Mouse (Mus musculus) splenic B cell, adult 2 months (primary cell): ENCODE measurements at regions not wholly inside any gene's neighbourhood (a gene's known extent, or its start where the extent isn't known, plus 50 kb on each side); places are given as distances from the start of the nearest gene placed in this dataset.

ENCODE experiments used
- DNase-seq: peaks from one replicate; pipeline ENCODE4 v3.0.0-alpha.2; 2011; ENCODE audit warnings: low read depth, low spot score
- H3K27me3 ChIP-seq: 2 replicates; pipeline ENCODE4 v1.6.1; 2012; ENCODE audit warnings: mild to moderate bottlenecking, low read length, moderate library complexity, mixed read lengths; ENCODE audit not compliant: control insufficient read depth, poor library complexity, insufficient read depth, severe bottlenecking
- H3K36me3 ChIP-seq: 2 replicates; pipeline ENCODE4 v1.6.1; 2012; ENCODE audit warnings: mild to moderate bottlenecking, low read length, moderate library complexity, mixed read lengths; ENCODE audit not compliant: control insufficient read depth, poor library complexity, insufficient read depth, severe bottlenecking

DNA sequence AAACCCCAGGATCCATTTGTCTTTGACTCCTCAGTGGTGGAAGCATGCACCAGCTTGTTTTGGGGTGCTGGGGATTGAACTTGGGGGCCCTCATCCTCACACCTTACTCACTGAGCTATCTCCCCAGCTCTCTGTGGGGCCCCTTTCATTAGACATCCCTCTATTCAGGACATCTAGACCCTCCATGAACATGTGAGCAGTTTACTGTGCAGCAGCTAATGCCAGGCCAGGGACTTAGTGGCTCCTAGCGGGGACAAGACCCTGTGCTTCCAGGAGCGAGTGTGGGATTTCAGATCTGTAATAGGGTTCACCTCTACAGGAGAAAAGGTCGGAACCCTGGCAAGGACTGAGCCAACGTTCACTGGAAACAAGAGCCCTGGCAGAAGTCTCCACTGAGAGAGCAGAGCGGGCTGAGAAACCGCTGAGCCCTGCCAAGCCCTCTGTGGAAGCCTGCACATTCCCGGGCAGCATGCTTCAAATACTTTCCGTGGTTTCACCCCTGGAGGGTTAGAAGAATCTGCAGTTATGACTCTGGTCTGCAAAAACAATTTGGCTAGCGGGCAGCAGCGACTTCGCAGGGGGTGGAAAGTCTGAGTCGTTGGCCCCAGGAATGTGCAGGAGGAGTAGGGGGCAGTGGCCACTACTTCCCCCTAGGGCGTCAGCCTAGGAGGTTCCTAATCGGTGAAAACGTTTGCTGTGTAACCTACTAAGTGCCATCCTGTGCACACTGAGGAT, 125.6 kb downstream of the Smad6 start:
- Histone ChIP-seq H3K27me3 (no peaks in the 10 kb centered on the region), H3K36me3 (no peaks in the 10 kb centered on the region)
- no peak for DNase-seq

DNA sequence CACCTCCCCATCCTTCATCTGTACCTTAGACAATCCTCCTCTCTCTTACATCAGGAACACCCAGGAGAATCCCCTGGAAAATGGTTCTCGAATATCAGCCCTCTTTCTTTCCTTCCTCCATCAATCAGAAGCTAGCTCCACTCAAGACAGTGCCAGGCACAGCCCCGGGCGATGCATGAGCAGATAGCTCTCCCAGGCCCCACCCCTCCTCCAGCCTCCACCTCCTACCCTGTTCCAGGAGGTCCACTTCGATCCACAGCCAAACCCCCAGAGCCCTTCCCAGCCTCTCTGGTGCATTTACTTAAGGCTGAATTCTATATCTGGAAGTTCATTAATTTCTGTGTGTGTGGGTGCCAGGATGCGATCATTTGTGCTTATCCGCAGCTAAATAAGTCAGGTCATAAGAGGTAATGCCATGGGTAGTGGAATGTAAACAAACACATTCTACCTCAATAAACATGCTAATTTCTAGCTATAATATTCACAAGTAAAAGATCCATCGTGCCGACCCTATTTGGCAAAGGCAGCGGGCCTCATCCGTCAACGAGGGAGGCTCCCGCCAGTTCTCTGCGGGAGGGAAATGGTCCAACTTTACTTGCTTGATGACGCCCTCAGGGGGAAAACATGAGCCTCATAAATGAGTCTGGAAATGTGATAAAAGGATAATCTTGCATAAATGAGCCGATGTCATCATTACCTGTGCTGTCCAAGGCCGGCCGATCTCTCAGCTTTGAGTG, 129.5 kb downstream of the Smad6 start:
- no peak for DNase-seq

DNA sequence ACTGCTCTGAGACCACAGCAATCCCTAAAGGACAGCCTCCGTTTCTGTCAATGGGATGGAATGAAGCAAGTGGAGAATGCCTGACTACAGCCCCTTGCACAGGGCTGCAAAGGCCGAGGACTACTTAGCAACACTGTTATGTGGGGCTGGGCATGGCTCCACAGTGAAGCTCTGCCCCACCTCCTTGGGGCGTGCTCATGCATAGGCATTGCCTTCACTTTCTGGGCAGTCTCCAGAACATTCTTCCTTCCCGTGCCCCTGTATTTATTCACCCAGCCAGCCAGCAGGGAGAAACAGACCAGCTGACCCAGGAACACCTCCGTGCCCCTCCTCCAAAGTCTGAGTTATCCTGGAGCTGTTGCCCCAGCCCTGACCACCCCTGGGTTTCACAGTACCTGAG, 131.1 kb downstream of the Smad6 start:
- no peaks in the 10 kb centered on the region for H3K36me3 ChIP-seq
- DNase-seq: no peak
- no peaks in the 10 kb centered on the region for H3K27me3 ChIP-seq

More for the DNA sequence above, 129.5 kb downstream of the Smad6 start:
- Histone ChIP-seq H3K27me3 (no peaks in the 10 kb centered on the region), H3K36me3 (no peaks in the 10 kb centered on the region)

DNA sequence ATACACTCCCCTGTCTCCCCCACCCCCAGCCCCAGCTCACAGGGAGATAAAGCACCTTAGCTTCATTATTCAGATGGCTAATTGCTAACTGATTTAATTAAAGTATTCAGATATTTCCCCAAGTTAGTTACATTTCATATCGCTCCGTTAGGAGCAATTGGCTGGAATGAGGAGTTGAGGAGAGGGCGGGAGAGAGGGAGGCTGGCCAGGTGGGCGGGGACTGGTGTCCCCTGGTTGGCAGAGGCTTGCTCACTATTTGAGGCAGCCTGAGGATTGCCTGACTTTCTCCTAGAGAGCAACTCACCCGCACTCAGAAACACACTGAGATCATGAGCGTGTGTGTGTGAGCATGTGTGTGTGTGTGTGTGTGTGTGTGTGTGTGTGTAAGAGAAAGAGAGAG, 131.8 kb upstream of the Smad3 start:
- no peak for DNase-seq
- H3K36me3 ChIP-seq: no peaks in the 10 kb centered on the region
- H3K27me3 ChIP-seq: no peaks in the 10 kb centered on the region

DNA sequence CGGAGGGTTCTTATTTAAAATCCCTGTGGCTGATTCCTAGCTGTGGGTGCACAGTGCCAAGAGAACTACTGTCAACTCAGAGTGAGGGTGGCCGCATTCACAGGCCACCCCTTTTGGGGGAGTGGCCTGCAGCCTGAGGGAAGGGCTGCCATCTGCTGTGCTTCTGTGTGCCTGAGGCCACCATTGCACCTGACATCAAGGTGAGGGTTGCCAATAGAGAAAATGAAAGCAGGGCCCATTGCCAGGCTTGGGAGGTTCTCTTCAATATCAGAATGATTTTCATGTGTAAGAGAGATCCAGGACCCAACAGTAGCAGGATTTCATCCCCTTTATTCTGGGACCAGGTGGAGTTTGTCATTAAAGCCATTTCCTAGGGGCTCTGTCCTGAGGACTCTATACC, 127.2 kb upstream of the Smad3 start:
- Histone ChIP-seq H3K36me3 (no peaks in the 10 kb centered on the region), H3K27me3 (no peaks in the 10 kb centered on the region)
- no peak for DNase-seq

DNA sequence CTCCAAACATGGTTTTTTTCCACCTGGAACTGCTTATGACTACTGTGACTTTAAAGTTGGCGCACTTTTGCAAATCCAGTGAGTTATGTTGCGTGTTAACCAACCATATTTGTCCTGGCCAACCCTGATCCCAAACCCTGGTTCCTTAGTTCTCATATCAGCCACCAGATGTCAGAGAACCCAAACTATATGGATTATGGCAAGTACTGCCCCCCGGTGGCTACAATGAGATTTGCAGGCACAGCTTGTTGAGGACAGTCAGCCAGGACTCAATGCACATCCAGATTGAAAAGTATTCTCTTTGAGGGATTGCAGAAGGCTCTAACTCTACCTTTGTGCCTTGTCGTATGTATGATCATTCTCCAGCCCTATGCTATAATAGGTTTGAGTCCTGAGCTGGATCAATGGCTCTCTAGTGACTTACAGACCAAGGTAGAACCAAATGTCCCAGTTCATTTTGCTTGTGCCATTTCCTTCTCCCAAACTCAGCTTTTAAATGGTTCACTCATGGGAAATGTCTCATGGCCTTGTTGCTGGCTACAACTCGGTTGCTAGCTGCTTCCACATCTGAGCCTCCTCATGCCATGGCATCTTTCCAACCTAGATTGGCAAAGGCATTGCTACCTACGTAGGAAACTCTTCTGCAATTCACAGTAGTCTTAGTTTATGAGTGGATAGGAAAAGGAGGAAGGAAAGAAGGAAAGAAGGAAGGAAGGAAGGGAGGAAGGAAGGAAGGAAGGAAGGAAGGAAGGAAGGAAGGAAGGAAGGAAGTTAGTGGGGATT, 126.1 kb upstream of the Smad3 start:
- H3K27me3 ChIP-seq: no peaks in the 10 kb centered on the region
- no peaks in the 10 kb centered on the region for H3K36me3 ChIP-seq
- peak; percentile 20 for DNase-seq

DNA sequence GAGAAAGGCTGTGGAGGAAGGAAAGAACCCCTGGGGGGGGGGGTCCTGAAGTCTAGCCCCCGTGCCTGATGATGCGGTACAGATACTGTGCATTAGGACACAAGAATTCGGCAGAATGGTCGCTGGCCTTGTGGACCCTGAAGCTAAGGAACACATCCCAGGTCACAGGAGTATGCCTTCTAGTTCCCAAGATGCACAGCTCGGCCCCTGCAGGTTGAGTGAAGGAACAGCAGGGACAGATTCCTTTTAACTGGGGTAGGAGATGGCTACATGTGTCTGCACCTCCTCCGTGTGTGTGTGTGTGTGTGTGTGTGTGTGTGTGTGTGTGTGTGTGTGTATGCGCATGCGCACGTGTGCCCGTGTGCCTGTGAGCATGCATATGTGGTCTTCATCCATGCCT, 123.9 kb upstream of the Smad3 start:
- Histone ChIP-seq H3K36me3 (no peaks in the 10 kb centered on the region), H3K27me3 (no peaks in the 10 kb centered on the region)
- DNase-seq: no peak

DNA sequence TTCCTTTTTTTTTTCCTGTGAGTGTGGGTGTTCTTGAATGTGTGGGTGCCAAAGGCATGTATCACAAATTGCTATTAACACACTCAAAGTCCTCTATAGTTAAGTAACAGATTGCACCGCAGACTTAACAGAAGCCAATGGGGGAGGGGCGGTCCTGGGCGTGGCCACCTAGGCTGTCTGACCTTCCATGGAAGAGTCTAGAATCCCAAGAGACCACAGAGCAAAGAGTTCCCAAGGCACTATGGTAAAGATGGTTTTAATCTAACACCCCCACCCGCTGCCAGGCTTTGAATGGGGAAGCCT, 123.4 kb upstream of the Smad3 start:
- Histone ChIP-seq H3K36me3 (no peaks in the 10 kb centered on the region), H3K27me3 (no peaks in the 10 kb centered on the region)
- no peak for DNase-seq

DNA sequence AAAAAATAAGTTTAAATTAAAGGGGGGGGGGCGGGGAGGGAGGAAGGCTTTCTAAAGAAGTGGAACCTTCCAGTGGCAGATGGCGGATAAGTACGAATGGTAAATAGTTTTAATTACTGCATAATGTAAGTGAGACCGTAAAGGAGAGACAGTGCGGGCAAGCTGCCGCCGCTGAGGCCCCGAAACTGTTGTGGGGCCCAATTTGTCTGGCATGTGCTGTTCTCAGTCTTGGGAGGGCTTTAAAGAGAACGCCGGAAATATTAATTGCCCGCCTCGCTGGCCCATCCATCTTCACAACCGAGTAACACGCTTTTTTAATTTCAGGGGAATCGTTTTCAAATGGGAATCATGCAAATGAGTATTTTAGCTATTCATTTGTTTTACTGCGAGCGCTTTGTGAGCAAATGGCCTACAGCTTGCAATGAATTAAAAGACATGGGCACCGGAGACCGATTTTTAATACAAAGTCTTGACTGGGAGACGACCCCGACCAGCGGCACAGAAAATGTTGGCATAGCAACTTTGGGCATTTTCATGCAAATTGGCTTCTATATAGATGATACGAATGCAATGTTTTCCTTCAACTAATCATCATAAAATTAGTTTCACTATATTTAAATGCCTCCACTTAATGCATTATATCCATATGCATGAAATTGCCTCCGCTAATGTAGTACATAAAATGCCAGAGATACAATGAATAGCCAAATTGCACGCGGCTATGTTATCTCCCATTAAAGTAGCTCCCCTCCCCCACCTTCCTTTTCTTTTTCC, 122.9 kb upstream of the Smad3 start:
- no peaks in the 10 kb centered on the region for H3K36me3 ChIP-seq
- no peak for DNase-seq
- H3K27me3 ChIP-seq: no peaks in the 10 kb centered on the region

DNA sequence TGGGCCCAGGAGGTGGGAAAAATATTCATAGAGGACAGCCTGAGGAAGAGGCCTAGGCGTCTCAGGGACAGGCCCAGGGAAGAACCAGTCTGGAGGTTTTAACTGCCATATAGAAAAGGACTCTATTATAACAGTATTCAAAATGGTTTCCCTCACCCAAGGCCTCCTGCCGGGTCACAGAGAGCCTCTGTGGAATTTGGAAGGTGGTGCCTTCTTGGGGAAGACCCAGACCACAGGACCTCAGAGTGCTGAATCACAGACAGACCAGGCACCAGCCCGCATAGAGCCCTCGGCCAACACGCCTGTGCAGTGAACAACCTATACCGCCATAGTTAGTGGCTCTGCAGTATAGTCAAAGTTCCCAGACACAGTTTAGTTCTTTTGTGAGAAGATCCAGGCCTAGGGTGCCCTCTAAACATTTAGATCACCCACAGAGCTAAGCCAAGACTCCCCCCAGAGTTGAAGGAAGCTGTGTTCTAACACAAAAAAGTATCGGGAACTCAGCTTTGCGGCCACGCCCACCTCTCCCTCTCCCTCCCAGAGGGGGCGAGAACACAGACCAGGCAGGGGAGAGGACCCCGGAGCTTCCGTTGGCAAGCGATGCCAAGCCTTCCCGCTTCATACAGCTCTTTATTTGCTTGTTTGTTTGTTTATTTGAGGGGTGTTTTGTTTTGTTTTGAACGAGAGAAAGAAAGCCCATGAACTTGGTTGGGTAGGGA, 122.1 kb upstream of the Smad3 start:
- Histone ChIP-seq H3K36me3 (no peaks in the 10 kb centered on the region), H3K27me3 (no peaks in the 10 kb centered on the region)
- DNase-seq: no peak

DNA sequence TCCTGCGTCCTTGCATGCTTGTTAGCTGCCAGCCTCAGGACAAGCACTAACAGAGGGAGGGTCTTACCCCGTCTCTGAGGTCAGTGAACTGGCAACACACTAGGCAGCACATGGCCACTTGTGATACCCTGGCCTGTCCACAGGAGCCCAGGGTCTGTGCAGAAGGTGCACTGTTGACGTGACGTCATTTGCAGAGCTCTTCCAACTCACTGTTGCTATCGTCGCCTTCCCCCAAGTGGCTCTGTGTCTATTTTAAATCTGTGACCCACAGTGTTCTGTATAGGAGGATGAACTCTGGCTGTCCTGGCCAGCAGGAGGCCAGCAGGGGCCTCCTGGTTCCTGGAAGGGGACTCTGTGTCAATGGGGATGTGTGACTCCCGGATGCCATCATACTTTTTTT, 120.1 kb upstream of the Smad3 start:
- Histone ChIP-seq H3K27me3 (no peaks in the 10 kb centered on the region), H3K36me3 (no peaks in the 10 kb centered on the region)
- no peak for DNase-seq

DNA sequence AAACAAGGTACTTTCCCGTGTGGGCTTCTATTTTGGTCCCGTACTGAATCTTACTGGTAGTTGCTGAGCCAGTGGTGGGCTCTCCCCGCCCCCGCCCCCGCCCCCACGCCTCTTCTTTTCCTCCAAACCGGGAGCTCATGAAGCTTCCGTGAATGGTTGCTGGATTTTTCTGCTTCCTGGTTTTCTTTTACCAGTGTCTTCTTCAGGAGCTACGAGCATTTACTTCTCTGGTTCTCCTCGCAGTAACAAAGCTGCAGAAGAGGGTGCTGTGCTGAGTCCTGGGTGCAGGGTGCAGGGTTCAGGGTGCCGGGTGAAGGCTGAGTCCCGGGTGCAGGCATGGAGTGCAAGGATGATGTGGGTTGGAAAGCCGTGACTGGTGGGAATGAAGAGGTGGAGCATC, 119.1 kb upstream of the Smad3 start:
- no peak for DNase-seq
- Histone ChIP-seq H3K27me3 (no peaks in the 10 kb centered on the region), H3K36me3 (no peaks in the 10 kb centered on the region)

DNA sequence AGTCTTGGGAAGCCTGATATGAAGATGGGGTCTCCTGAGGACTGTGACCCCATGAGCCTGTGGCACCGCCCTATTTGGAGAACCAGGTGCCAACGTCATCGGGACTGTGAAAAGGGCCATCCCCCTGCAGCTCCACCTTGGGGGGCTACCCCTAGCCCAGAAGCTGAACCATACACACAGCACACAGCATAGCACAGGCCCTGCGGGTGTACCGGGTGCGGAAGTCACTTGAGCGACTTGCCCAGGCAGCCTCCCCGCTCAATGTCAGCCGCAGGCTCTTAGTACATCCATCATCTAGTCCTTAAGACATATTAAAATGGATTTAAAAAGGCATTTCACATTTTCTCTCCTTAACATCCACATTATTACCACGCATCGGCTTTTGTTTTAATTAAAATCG, 118.2 kb upstream of the Smad3 start:
- Histone ChIP-seq H3K36me3 (no peaks in the 10 kb centered on the region), H3K27me3 (no peaks in the 10 kb centered on the region)
- no peak for DNase-seq

DNA sequence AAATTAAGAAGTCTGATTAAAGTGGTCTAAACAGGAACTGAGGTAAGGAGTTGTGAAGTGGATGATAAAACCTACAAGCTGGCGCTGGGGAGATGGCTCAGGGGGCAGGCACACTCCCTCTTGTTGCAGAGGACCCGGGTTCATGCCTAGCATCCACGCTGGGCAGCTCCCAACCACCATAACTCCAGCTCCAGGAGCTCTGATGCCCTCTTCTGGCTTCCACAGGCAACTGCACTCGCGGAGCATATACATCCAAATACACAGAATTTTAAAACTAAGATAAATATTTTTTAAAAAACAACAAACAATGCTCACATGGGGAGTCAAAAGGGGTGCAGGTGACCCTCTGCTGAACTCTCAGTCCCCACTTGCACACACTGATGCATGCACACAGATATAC, 117.4 kb upstream of the Smad3 start:
- Histone ChIP-seq H3K36me3 (no peaks in the 10 kb centered on the region), H3K27me3 (no peaks in the 10 kb centered on the region)
- no peak for DNase-seq
